In the genomic region with DNA sequence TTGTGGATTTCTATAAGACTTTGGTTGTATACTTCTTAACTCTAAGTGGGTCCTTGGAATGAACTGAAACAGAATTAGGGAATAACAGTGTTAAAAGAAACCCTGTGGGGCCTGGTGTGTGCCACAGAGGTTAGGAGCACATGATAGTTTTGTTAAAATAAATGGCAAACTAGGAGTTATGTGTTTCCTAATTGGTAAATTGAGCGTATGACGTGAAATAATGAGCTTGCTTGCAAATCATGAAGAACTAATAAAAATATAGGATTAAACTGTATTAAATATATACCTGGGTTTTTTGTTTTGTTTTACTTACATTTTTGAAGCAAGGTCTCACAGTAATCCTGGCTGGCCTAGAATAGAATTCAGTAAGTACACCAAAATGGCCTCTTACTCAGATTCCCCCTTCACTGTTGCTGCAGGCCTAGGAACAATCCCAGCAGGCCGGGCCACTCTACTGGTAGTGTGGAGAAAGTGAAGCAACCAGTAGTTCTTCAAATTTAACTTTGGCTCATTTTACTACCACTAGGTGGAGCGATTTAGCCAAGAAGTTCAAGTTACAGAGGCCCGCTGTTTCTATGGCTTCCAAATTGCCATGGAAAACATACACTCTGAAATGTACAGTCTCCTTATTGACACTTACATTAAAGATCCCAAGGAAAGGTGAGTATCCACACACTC, we compare ENCODE assay signal across 8 mouse cellular contexts. TPM values are rescaled to one million over a fixed set of nuclear protein-coding genes. Genes with fewer than 3 reads are reported as not detected.
DNase-seq lines count a peak whose midpoint lies in the region; ATAC-seq lines count a peak whose summit lies in the region.

No protein-coding gene starts in this region.

- intact Hi-C loops in left cerebral cortex, postnatal 4 days (cut with DNase I) = loop anchor here (2.0 kb wide), 1 partner anchor 241 kb away; no protein-coding TSS in a partner anchor

- H3K36me3 ChIP-seq in midbrain, embryonic 10.5 days = peaks cover 61% of the 10 kb centered on the region
- no peaks in the 10 kb centered on the region for H3K36me3 ChIP-seq in midbrain, embryonic 16.5 days (ENCODE audit: control insufficient read depth, insufficient read depth, low read length)
- H3K36me3 ChIP-seq in forebrain, embryonic 10.5 days (replicated peaks) = peaks cover 63% of the 10 kb centered on the region
- peaks cover 8% of the 10 kb centered on the region; the same call in 1 of the 2 replicates for H3K36me3 ChIP-seq in hindbrain, embryonic 13.5 days

- H3K4me1 ChIP-seq in midbrain, embryonic 10.5 days = peaks cover 58% of the 10 kb centered on the region
- peaks cover 6% of the 10 kb centered on the region; the same call in 1 of the 2 replicates for H3K4me1 ChIP-seq in midbrain, embryonic 16.5 days (ENCODE audit: control insufficient read depth, insufficient read depth, low read length)
- H3K4me1 ChIP-seq in forebrain, embryonic 10.5 days = peaks cover 54% of the 10 kb centered on the region
- peaks cover 29% of the 10 kb centered on the region for H3K4me1 ChIP-seq in hindbrain, embryonic 13.5 days (replicated peaks)

- H3K9me3 ChIP-seq in midbrain, embryonic 10.5 days (replicated peaks) = no peaks in the 10 kb centered on the region
- H3K9me3 ChIP-seq in midbrain, embryonic 16.5 days (replicated peaks; ENCODE audit: control insufficient read depth, low read length, poor library complexity, severe bottlenecking) = no peaks in the 10 kb centered on the region
- H3K9me3 ChIP-seq in forebrain, embryonic 10.5 days = no peaks in the 10 kb centered on the region
- no peaks in the 10 kb centered on the region for H3K9me3 ChIP-seq in hindbrain, embryonic 13.5 days

- DNase-seq in midbrain, embryonic 10.5 days (ENCODE audit: low spot score) = peak; percentile 65
- peak; percentile 88 for DNase-seq in brain, adult 2 months (ENCODE audit: low read depth, low spot score)
- peak; percentile 60 for DNase-seq in forebrain, embryonic 10.5 days (ENCODE audit: extremely low spot score, low spot score)
- peak; percentile 66 for DNase-seq in left cerebral cortex, postnatal 4 days
- peak; percentile 92 for DNase-seq in mesoderm, embryonic 11.5 days (ENCODE audit: low read depth, low spot score)
- DNase-seq in spleen, postnatal 4 days (ENCODE audit: low spot score in 2 of 2) = peak; percentile 68 to 76

- H3K4me3 ChIP-seq in midbrain, embryonic 10.5 days = peak overlapping the region; percentile 98
- H3K4me3 ChIP-seq in midbrain, embryonic 16.5 days (ENCODE audit: low read depth, low read length) = no peak overlapping the region
- H3K4me3 ChIP-seq in forebrain, embryonic 10.5 days = peak overlapping the region; percentile 90
- H3K4me3 ChIP-seq in hindbrain, embryonic 13.5 days = peak overlapping the region; percentile 86

- H3K27me3 ChIP-seq in midbrain, embryonic 10.5 days (ENCODE audit: low read depth, poor library complexity, severe bottlenecking) = no peaks in the 10 kb centered on the region
- H3K27me3 ChIP-seq in midbrain, embryonic 16.5 days (ENCODE audit: control insufficient read depth, insufficient read depth, low read depth, low read length) = no peaks in the 10 kb centered on the region
- no peaks in the 10 kb centered on the region for H3K27me3 ChIP-seq in forebrain, embryonic 10.5 days (ENCODE audit: poor library complexity, severe bottlenecking)
- peaks cover 10% of the 10 kb centered on the region; the same call in 1 of the 2 replicates for H3K27me3 ChIP-seq in hindbrain, embryonic 13.5 days

- no peak for ATAC-seq in midbrain, embryonic 16.5 days
- no peak for ATAC-seq in hindbrain, embryonic 13.5 days (ENCODE audit: low FRiP score)

- H3K4me2 ChIP-seq in midbrain, embryonic 16.5 days (ENCODE audit: low read length) = no peak overlapping the region
- H3K4me2 ChIP-seq in hindbrain, embryonic 13.5 days = peak overlapping the region; percentile 77

- H3K9ac ChIP-seq in midbrain, embryonic 16.5 days (ENCODE audit: low read depth, low read length) = no peak overlapping the region
- H3K9ac ChIP-seq in hindbrain, embryonic 13.5 days = no peak overlapping the region

- 51% methylated on average over 5 of the region's 5 CpGs for WGBS in midbrain, embryonic 10.5 days
- 34% methylated on average over 5 of the region's 5 CpGs for WGBS in midbrain, embryonic 16.5 days
- 44% methylated on average over 5 of the region's 5 CpGs for WGBS in forebrain, embryonic 10.5 days
- WGBS in hindbrain, embryonic 13.5 days = 32% methylated on average over 5 of the region's 5 CpGs

- peak overlapping the region; percentile 99 for H3K27ac ChIP-seq in midbrain, embryonic 10.5 days (replicated peaks)
- H3K27ac ChIP-seq in midbrain, embryonic 16.5 days (ENCODE audit: low read length) = no peak overlapping the region
- H3K27ac ChIP-seq in forebrain, embryonic 10.5 days = peak overlapping the region; percentile 99
- H3K27ac ChIP-seq in hindbrain, embryonic 13.5 days = no peak overlapping the region

RNA-seq across cellular contexts. Expression of a gene that starts 1.9 kb away (rescaled TPM):
- 732 and 813 TPM in 2 replicates for polyA plus RNA-seq in midbrain, embryonic 10.5 days (2016; fragmentation: Nextera tagmentation; extraction: Ambion mirVana)
- polyA plus RNA-seq in midbrain, embryonic 16.5 days (2015; fragmentation: Nextera tagmentation; extraction: Ambion mirVana) = 37.5 and 41.4 TPM in 2 replicates
- polyA plus RNA-seq in forebrain, embryonic 10.5 days (2016; fragmentation: Nextera tagmentation; extraction: Ambion mirVana) = 828 and 834 TPM in 2 replicates
- 71.9 and 90.1 TPM in 2 replicates for polyA plus RNA-seq in hindbrain, embryonic 13.5 days (2015; fragmentation: Nextera tagmentation; extraction: Ambion mirVana)
- 10 to 100 TPM; 26.0 to 29.3 TPM for total RNA-seq in left cerebral cortex, postnatal 4 days (2021)

RNA-seq across cellular contexts. Expression of a gene that starts 28.4 kb away (rescaled TPM):
- 0.39 and 0.49 TPM in 2 replicates for polyA plus RNA-seq in midbrain, embryonic 10.5 days (2016; fragmentation: Nextera tagmentation; extraction: Ambion mirVana)
- polyA plus RNA-seq in midbrain, embryonic 16.5 days (2015; fragmentation: Nextera tagmentation; extraction: Ambion mirVana) = 1.6 and 1.8 TPM in 2 replicates
- polyA plus RNA-seq in forebrain, embryonic 10.5 days (2016; fragmentation: Nextera tagmentation; extraction: Ambion mirVana) = 0.40 and 0.79 TPM in 2 replicates
- polyA plus RNA-seq in hindbrain, embryonic 13.5 days (2015; fragmentation: Nextera tagmentation; extraction: Ambion mirVana) = 0.56 and 1.6 TPM in 2 replicates
- 1 to 10 TPM; 8.4 to 8.5 TPM for total RNA-seq in left cerebral cortex, postnatal 4 days (2021)

RNA-seq across cellular contexts. Expression of a gene that starts 58.9 kb away (rescaled TPM):
- 13.6 and 16.1 TPM in 2 replicates for polyA plus RNA-seq in midbrain, embryonic 10.5 days (2016; fragmentation: Nextera tagmentation; extraction: Ambion mirVana)
- polyA plus RNA-seq in midbrain, embryonic 16.5 days (2015; fragmentation: Nextera tagmentation; extraction: Ambion mirVana) = 21.4 and 22.6 TPM in 2 replicates
- 10.5 and 10.6 TPM in 2 replicates for polyA plus RNA-seq in forebrain, embryonic 10.5 days (2016; fragmentation: Nextera tagmentation; extraction: Ambion mirVana)
- polyA plus RNA-seq in hindbrain, embryonic 13.5 days (2015; fragmentation: Nextera tagmentation; extraction: Ambion mirVana) = 15.9 and 17.6 TPM in 2 replicates
- total RNA-seq in left cerebral cortex, postnatal 4 days (2021) = 10 to 100 TPM; 23.4 to 24.8 TPM

Comparison
In these comparisons a context has a peak if more than half of its experiments do, and no peak if none do; other contexts are left out.
1. H3K27ac ChIP-seq: peak in midbrain, embryonic 10.5 days (single experiment) and forebrain, embryonic 10.5 days (single experiment); none in midbrain, embryonic 16.5 days (single experiment) and hindbrain, embryonic 13.5 days (single experiment).
2. Peak in every context shown above with its lines, with median percentiles within 50 percentile points of each other: DNase-seq.